Mouse (Mus musculus) urinary bladder, postnatal 10 days (tissue): ENCODE data around the gene Eif4e1b.
A peak's percentile ranks its signal among the peaks of the same experiment; 100 is the strongest.

ENCODE experiments used
- DNase-seq: peaks from one replicate; pipeline ENCODE4 v3.0.0; 2022; ENCODE audit warnings: low spot score

Gene Eif4e1b

DNA sequence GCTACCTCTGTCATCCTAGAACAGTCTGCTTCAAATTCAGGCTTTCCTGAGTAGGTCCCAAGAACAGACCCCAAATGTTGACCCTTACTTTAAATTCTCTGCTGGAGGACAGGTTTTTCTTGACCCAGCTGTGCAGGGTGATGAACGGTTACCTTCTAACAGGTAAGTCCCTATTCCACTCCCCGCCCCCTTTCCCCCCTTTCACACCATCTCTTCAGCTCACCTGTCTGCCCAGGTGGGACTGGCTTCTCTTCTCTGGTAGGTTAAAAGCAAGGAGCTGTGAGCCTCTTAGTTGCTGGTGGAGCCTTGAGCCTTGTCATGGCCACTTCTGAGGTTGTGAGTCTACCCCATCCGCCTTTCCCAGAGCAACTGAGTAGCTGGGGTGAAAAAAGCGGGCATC, at the start of gene Eif4e1b:
TSS of gene Eif4e1b (plus strand) at position 301 of the 400 bp plus-strand sequence.
- no peak for DNase-seq

DNA sequence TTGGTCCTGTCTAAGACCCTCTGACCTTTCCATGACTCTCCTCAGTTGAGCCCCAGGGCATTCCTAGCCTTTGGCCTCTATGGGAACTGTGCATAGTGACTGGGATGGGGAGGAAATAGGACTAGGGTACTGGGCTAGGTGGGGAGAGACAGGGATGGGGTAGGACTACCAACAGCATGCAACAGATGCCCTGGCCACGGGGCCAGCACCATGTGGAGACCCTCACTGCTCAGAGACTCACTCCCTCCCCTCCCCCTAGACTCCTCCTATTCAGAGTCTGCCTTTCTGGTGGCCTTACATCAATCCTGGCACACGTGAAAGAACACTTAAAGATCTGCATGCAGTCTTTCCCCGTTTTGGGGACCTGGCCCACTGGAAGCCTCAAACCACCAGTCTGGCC, 46.9 kb upstream of the Eif4e1b start:
- DNase-seq, result no peak

DNA sequence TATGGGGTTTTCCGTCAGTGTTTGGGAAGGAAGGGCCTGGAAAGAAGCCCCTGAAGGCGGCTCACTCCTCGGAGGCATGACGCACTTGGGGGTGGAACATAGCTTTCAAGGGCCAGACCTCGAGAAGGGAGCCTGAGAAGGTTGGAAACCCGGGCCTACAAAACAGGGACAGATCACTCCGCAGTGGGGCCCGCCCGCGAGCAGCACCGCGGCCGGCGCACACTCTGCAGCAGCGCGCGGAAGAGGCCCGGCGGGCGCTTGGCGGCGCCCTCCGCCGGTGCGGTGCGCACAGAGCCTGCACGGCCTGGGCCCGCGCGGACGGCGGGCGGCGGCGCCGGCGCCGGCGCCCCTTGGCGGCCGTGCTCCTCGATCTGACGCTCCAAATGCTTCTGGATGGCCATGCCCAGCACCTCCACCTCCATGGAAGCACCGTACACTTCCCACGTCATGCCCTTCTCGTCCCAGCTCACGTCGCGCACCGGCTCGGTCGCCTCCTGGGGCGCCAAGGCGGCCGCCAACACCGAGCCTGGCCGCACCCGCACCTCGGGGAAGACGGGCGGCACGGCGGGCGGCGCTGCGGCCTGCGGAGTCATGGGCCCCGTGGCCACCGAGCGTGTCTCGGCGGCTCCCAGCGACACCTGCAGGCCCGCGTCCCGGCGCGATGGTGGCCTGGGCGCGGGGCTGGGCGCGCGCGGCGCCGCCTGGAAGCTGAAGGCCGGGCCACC, 46.1 kb upstream of the Eif4e1b start:
- no peak for DNase-seq

DNA sequence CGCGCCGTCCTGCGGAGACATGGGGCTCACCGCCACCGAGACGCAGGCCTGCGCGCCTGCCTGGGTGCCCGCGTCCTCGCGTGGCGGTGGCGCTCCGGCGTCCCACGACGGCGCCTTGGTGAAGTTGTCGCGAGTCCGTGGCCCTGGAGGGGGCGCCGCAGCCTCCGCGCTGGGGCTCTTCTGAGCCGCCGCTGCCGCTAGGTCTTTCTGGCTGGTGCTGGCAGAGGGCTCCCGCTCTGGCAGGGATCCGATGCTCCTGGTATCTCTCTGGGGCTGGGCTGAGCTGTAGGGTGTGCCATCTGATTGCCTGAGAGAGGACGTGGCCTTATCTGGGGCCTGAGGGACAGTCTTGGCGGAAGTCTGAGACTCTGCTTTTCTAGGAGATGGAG, 45.6 kb upstream of the Eif4e1b start:
- DNase-seq, result no peak

DNA sequence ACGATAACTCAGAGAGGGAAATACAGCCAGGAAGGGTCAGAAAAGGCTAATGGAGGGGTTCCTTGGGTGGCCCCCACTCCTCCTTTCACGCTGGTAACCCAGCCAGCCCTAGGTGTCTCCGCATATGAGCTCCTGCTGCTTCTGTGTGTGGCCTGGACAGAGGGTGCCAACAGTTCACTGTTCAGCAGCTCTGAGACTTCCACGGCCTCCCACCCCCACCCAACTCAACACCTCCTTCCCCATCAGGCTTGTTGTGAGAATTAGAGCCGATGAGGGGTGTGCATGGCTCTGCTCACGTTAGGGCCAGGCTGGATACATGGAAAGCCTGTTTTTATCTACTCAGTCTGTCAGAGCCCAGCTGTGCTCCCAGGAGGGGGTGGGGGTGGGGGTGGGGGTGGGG, 37.7 kb upstream of the Eif4e1b start:
- no peak for DNase-seq

DNA sequence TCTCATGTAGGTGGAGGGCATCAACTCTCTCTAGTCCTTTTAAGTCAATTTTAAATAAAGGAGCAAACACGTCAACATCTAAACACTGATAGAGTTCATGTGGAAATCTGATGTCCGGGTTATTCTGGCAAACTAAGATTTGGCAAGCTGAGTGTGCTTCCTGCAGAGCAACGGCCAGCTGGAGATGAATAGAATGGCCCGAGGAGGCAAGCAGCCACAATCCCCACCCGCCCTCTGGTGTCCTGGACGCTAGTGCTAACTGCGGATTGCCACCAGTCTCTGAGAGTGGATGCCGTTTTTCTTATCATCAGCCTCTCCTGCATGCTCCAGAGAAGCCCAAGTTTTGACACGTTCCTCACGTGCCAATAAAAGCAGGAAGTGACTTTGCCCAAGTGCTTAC, 36.9 kb upstream of the Eif4e1b start:
- DNase-seq, result no peak

DNA sequence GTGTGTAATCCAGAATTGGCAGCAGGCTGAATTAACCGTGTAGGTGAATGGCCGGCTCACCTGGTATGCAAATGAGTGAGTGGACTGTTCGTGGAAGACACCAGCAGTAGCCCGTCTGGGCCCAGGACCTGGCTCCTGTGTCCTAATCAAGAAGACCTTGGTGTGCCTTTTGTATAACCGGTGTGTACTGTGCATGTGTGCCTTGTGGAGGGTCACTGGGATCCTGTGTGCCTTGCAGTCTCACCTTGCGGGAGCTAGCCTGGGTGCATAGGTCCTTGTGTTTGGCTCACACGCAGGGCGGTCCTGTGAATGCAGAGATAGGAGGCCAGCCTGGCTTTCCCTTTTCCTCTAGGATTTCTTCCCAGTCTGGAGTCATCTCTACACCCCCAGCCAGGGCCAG, 35.6 kb upstream of the Eif4e1b start:
- DNase-seq, result no peak

DNA sequence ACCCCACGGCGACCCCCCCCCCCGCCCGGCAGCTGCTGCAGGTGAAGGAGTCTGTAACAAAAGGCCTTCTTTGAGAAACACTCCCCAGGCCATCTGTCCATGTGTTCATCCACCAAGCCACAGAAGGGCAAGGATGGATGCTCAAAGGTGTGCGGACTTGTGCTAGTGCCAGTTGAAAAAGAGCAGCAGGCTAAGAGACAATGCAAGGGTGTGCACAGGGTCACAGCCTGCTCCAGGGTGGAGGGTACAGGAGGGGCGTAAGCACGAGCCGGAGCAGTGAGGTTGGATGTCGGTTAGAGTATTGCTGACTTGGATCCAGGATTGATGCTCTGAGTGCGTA, 35.1 kb upstream of the Eif4e1b start:
- no peak for DNase-seq

DNA sequence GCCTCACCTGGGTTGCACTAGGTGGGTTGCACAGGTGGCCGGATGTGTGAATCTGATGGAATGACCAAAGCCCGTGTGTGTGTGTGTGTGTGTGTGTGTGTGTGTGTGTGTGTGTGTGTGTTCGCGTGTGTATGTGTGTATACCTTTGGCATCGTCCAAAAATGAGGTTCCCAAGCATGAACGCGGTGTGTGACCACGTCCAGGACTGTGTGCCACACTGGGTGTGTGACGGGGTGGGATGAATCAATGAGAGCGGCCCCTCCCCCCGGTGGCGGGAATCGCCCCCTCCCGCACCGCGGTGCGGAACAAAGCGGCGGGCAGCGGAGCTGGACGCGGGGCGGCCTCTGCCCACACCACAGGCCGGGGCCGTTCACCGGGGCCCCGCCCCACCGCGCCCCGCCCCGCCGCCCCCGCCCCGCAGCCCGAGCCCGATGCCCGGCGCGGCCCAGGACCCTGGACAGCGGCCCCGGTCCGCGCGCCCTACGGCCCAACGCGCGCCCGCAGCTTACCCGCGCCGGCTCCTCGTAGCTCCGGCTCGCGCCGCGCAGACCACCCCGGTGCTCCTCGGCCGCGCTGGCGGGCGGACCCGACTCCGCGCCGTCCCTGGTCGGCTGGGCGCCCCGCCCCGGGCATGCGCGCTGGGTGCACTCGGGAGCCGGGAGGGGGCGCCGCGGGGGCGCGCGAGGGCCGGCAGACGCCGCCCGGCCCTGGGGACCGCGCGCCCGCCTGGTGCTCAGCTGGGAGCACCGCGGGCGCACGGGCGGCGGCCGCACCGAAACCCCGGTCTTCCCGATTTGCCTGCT, 34.5 kb upstream of the Eif4e1b start:
- DNase-seq, result no peak

DNA sequence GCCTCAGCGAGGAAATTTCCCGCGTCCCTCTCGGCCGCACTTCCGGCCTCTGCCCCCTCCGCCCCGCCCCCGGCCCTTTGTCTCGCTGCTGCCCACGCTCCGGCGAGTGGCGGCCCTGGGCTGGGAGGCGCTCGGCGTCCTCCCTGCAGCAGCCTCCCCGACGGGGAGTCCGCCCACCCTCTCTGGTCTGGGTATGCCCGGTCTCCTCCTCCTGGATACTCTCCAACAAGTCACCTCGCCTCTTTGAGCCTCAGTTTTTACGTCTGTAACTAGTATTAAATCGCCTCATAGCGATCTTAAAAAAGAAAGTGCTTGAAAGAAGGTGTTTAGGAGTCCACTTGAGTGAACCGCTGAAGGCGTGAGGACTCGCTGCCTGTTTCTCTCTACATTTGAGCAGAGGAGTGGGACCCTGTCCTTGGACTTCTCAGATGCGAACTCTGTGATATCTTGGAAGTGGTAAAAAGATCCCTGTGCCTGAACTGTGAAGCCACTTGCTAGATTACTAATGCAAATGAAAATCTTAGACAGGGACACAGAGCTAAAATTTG, 33.9 kb upstream of the Eif4e1b start, which contains the start of gene Gprin1:
TSS of gene Gprin1 (minus strand) at position 11 of the 548 bp plus-strand sequence.
- DNase-seq, result no peak

DNA sequence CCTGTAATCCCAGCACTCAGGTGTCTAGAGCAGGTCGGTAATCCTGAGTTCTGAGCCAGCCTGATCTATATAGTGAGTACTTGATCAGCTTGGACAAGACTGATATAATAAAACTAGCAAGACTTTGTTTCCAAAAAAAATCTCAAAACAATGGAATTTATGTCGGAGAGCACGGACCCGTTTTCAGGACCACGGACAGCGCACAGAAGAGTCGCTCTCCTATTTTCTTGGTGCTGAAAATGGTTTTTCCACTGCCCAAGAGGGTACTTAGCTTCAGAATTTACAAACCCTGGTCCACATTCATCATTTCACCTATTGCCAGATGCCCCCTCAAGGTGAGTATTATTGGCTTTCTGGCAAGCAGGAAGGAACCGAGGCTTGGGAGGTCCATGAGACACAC, 33.1 kb upstream of the Eif4e1b start:
- no peak for DNase-seq

DNA sequence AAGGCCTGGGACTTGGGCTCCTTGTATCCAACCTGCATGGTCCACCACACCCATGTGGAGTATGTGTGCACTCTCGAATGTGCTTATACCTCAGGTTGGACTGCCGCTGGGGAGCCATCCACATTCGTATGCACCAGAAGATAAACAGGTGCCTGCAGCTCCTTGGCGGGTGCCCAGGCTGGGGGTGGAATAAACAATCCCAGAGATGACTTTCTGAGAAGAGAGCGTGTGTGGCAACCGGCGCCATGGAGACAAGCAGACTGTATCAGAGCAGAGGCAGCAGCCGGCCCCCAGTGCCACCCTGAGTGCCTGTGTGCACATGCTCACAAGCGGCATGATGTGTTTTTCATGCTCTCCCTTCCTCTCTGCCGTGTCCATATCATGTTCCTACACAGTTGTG, 31.1 kb upstream of the Eif4e1b start:
- no peak for DNase-seq

DNA sequence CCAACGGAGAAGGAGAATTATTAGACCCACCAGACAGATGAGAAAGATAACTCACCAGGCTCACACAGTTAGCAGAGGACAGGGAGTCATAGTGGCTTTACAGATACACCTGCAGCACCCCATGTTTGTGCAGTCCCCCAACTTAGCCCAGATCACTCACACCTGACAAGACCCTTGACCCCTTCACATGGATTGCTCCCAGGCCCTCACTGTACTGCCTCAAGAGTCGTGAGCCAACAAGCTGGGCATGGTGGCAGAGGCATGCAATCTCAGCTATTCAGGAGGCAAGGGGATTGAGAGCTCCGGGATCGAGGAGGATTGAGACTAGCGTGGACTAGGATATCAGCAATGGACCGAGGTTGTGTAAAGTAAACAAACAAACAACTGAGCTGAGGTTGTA, 30.1 kb upstream of the Eif4e1b start:
- no peak for DNase-seq

DNA sequence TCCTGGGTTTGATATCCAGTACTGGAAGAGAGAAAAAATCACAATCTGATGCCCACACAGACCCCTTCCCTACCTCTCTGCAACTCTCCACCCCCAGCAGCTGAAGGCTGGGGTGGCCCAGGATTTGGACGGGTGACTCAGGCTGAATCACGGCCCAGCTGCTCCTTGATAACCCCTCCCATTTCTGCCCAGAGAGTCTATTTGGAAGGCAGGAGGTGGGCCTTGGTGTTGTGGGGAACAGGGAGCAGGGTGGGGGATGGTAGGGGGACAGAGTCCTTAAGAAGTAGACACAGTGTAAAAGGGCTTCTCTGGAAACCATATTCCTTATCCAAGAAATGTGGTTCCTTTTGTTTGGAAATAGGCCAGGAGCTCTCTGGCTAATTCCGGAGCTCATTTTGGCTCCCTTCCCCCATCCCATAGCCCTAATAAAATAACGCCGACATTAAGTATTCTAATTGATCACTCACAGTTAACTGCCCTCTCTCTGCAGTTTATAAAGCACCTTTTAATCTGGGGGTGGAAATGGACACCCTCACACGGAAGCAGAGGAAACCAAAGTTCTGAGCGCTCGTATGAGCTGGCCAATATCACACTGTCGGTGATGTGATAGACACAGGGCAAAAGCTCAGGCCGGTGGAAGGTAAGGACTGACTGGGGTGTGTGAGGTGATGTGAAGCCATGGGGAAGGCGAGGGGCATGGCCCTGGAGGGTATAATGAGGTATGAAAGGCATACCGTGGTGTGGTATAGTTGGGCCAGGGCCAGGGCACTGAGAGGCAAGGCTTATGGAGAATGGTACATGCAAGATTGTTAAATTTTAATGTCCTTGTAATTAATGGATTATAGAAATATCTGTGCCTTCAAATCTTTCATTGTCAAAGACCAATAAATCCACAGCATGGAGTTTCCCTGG, 29.4 kb upstream of the Eif4e1b start:
- DNase-seq, result no peak

DNA sequence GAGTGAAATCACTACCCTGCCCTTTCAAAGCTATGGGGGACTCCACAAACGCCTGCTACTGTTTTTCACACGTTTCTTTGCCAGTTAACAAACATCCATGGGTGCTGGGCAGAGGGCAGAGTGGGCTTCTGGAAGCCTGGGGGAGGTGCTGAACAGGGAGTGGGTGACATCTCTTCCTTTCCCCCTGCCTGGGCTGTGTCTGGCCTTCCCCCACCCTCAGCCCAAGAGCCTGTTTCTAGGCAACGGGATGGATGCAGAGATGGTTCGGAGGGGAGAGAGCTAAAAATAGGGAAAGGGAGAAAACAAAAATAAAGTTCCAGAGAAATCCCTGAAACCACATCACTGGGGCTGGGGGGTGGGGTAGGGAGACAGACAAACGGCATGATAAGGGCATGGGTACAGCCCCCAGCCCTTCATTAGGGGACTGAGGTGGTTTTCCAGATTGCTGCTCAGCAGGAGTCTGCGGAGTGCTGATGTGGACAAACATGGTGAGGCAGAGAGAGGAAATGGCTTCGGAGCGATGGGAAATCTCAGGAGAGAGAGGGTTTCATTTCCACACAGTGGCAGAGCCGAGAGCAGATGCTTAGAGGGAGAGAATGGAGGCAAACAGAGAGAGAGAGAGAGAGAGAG, 28.5 kb upstream of the Eif4e1b start:
- no peak for DNase-seq

DNA sequence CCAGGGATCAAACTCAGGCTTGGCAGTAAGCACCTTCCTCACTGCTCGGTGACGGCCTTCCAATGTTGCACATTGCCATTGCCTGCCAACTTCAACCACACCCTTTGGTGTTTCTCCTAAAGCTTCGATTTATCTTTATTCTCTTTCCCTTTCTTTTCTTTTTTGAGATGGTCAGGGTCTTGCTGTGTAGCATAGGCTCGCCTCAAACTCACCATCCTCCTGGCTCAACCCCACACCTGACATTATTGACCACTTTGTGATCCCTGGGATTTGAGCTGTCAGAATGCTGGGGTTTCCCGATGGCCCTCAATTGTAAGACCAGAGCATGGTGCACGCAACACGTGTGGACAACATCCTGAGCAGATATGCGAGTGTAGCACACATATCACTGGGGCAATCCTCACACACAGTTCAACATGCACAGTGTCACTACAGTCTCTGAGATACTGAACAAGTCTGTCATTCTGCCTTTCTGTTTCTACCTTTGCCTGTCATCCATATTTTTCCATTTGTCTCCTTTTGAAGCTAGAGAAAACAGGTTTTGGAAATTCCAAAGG, 27.6 kb upstream of the Eif4e1b start:
- DNase-seq, result no peak

DNA sequence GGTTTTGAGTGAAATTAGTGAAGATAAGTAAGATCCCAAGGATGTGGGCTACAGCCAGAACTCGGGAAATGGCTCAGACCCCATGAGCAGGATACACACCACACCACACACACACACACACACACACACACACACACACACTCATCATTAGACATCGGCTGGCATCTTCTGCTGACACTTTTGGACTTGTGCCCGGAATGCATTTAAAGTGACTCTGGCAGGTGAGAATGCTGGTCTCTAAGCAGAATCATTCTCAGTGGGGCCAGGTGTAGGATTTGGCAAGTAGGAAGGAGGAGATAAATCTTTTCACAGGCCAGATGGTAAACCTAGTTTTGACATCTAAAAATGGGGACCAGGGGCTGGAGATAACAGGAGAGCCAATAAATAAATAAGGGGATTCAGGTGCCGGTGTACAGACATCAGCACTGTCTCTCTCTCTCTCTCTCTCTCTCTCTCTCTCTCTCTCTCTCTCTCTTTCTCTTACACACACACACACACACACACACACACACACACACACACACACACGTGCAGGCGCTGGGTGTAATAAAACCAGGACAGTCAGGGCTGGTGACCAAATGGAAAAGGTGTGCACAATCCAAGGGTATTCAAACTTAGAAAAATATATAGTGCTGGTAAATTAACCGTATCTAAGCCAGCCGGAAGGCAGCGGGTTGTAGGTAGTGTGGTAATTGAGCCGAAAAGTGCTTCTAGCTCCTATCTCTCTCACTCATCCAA, 26.5 kb upstream of the Eif4e1b start:
- no peak for DNase-seq

DNA sequence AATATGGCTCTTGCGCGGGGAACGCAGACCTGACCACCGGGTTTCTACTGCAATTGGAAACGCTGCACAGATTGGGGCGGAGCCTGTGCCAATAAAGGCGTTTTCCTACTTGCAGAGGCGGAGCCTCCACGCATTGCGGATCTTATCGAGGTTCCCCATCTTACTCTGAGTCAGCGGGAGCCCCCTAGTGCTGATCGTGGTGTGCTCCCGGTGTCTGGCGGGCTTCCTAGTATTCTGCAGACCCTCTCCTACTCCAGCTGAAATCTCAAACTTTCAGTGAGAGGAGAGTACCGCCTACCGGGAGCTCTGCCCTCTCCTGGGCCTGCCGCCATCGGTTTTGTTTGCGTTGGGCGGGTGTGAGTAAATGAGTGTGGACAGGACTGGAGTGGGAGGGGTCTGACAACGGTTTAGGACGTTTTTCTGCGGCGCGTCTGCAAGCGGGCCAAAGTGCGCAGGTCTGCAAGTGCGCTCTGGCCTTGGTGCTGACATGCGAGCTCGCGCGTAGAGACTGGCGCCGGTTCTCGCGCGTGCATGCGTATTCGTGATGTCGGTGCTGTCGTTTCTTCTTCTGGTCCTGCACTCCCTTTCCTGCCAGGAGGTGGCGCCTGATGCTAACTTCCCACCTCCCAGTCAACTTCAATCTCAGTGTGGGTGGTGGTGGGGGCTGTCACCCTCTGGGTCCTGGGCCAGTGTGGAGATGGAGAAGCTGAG, 25.6 kb upstream of the Eif4e1b start:
- peak; percentile 37 for DNase-seq

DNA sequence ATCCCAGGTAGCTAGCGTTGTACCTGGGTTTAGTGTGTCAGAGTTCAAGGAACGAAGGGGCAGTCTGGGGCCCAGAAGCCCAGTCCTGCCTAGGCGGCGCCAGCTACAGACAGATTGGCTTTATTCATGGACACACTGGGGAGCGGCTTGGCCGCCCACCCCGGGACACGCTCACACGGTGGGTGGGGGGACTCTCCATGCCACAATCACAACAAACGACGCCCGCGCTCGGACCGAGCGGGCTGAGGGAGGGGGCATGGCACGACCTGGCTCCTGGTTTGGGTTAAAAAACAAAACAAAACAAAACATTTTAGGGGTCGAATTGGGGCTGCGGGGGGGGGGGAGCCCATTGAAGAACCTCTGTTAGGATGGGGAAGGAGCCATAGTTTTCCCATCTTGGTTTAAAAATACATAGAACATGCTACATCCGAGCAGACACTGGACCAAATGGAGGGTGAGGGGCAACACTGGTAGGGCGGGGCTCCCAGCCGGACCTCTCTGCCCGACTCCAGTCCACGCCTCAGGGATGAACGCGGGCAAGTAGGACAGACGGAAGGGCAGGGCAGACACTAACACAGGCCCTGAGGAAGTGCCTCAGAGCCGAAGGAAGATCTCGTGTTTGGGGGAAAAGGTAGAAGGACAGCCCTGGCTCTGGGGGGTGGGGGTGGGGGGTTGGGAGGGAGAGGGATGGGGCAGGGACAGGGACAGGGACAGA, 24.9 kb upstream of the Eif4e1b start:
- DNase-seq, result no peak

DNA sequence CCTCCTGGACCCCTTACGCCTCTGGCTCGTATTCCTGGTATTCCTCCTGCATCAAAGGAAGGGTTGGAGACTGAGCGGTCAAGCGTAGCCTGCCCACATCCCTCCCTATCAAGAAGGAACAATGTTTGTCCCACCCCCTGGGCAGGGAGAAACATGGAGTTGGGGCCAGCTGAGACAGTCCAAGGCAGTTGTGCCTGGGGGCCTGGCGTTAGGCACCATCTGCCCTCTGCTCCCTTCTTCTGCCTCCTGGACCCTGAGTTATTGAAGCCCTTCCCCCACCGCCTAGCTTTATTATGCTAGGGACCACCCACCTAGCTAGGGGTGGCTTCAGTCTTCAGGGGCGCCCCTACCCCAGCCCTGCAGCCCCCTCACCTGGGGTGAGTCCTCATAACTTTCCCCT, 24.3 kb upstream of the Eif4e1b start:
- no peak for DNase-seq
